Mouse (Mus musculus) neural tube, embryonic 15.5 days (tissue): ENCODE data around the gene Kansl1. TPM values are rescaled to one million over a fixed set of nuclear protein-coding genes. Genes with fewer than 3 reads are reported as not detected.

Source experiments
- ATAC-seq: fragments of 200-750 bp; cut with Nextera tagmentation; 2 replicates; pipeline ENCODE4 v1.8.0; 2017; ENCODE audit warnings: mild to moderate bottlenecking, moderate TSS enrichment, moderate library complexity; ENCODE audit not compliant: low FRiP score
- H3K27ac ChIP-seq: fragments of 300-500 bp; sonication (generic); replicated peaks from 2 replicates; pipeline ENCODE4 v1.5.1; 2015; ENCODE audit warnings: mild to moderate bottlenecking, inconsistent platforms
- H3K27me3 ChIP-seq: fragments of 300-500 bp; sonication (generic); replicated peaks from 2 replicates; pipeline ENCODE4 v1.6.1; 2015; ENCODE audit warnings: inconsistent platforms
- H3K36me3 ChIP-seq: fragments of 300-500 bp; sonication (generic); 2 replicates; pipeline ENCODE4 v1.6.1; 2015; ENCODE audit warnings: inconsistent platforms
- H3K4me1 ChIP-seq: fragments of 300-500 bp; sonication (generic); 2 replicates; pipeline ENCODE4 v1.6.1; 2015; ENCODE audit warnings: inconsistent platforms
- H3K4me2 ChIP-seq: fragments of 300-500 bp; sonication (generic); 2 replicates; pipeline ENCODE4 v1.6.1; 2015; ENCODE audit warnings: inconsistent platforms, mild to moderate bottlenecking, moderate library complexity
- H3K4me3 ChIP-seq: fragments of 300-500 bp; sonication (generic); replicated peaks from 2 replicates; pipeline ENCODE4 v1.5.1; 2015; ENCODE audit warnings: mild to moderate bottlenecking, inconsistent platforms
- H3K9ac ChIP-seq: fragments of 300-500 bp; sonication (generic); replicated peaks from 2 replicates; pipeline ENCODE4 v1.6.1; 2015; ENCODE audit warnings: mild to moderate bottlenecking, inconsistent platforms
- H3K9me3 ChIP-seq: fragments of 300-500 bp; sonication (generic); replicated peaks from 2 replicates; pipeline ENCODE4 v1.6.1; 2016; ENCODE audit warnings: inconsistent platforms
- WGBS: fragments of 180-500 bp; shearing (Covaris S2); methylation state at CpG from one replicate; pipeline ENCODE4 v1.1.7; 2015; ENCODE audit warnings: mixed read lengths; 5-methylcytosine and 5-hydroxymethylcytosine counted together
- polyA plus RNA-seq: library from polyadenylated mRNA; unstranded; fragments of >200 nt; fragmentation: Nextera tagmentation; extraction: Ambion mirVana; gene quantifications from 2 replicates; pipeline ENCODE4 v1.2.1, GENCODE M21; 2015

Gene Kansl1
- polyA plus RNA-seq, 1 experiment from 2014 or later = 23.3 TPM

DNA sequence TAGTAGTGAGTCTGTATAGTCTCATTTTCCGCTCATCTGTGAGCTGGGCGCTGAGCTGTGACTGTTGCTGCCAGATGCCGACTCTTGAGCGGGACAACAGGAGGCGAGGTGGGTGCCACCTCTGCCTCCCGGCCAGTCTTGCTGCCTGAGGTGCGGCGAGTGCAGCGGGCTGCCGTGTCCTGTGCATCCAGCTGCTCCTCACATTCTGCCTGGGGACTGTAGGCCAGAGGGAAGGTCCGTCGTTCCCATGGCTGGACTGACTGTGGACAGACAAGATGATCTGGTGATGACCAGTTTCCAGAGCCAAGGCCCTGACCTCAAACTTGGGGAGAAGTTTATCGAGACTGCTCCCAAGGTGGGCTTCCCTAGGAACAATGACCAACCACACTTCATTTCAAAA is 133.7 kb downstream of the Kansl1 start:
- H3K9ac ChIP-seq = no peak overlapping the region
- H3K9me3 ChIP-seq = no peaks in the 10 kb centered on the region
- no peaks in the 10 kb centered on the region for H3K4me1 ChIP-seq
- 86% methylated on average over 13 of the region's 13 CpGs for WGBS
- peaks cover 64% of the 10 kb centered on the region for H3K36me3 ChIP-seq
- no peaks in the 10 kb centered on the region for H3K27me3 ChIP-seq
- ATAC-seq = no peak
- H3K27ac ChIP-seq = no peak overlapping the region
- H3K4me3 ChIP-seq = no peak overlapping the region
- no peak overlapping the region for H3K4me2 ChIP-seq

DNA sequence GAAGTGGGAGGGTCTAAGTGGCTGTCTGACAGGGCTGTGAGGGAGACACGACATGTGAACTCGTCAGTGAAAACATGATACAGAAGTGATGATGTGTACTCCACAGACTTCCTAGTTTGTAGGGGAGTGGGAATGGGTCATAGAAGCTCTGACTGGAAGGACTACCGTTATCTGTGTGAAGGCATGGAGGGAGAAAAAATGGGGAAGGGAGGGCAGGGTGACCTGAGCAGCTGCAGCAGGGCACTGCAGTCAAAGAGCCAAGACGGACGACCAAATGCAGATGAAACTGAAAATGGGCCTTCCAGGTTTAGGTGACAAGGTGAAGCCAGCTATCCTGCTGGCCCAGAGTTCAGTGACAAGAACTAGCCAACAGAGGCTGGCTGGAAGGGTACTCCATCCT is 134.5 kb downstream of the Kansl1 start:
- no peak overlapping the region for H3K4me2 ChIP-seq
- H3K4me3 ChIP-seq = no peak overlapping the region
- H3K9ac ChIP-seq = no peak overlapping the region
- peaks cover 64% of the 10 kb centered on the region for H3K36me3 ChIP-seq
- H3K27me3 ChIP-seq = no peaks in the 10 kb centered on the region
- WGBS = 76% methylated on average over 5 of the region's 5 CpGs
- no peaks in the 10 kb centered on the region for H3K4me1 ChIP-seq
- H3K27ac ChIP-seq = peak overlapping the region; percentile 28; the same call in 1 of the 2 replicates
- ATAC-seq = no peak
- H3K9me3 ChIP-seq = no peaks in the 10 kb centered on the region

DNA sequence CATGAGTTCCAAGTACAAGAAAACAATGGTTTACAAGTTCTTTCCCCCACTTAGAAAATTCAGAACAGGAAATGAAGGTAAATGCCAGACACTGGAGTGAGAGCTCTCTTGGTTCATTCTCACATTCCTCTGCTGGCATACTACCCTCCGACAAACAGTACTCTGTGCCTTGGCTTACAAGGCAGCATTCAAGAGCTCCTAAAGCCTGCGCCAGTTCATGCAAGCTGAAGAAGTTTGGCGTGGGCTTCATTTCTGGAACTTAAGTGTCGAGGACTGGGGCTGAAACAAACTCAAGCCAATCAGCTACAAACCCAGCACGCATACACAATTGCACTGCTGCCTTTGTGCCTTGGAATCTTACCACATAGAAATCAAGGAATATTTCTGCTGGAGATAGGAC is 136.6 kb downstream of the Kansl1 start:
- ATAC-seq = no peak
- Histone ChIP-seq H3K36me3 (peaks cover 66% of the 10 kb centered on the region), H3K9me3 (no peaks in the 10 kb centered on the region), H3K9ac (no peak overlapping the region), H3K27me3 (no peaks in the 10 kb centered on the region), H3K4me1 (no peaks in the 10 kb centered on the region), H3K4me2 (no peak overlapping the region), H3K27ac (peak overlapping the region; percentile 33; the same call in 1 of the 2 replicates), H3K4me3 (no peak overlapping the region)
- WGBS = 83% methylated on average over 5 of the region's 5 CpGs

DNA sequence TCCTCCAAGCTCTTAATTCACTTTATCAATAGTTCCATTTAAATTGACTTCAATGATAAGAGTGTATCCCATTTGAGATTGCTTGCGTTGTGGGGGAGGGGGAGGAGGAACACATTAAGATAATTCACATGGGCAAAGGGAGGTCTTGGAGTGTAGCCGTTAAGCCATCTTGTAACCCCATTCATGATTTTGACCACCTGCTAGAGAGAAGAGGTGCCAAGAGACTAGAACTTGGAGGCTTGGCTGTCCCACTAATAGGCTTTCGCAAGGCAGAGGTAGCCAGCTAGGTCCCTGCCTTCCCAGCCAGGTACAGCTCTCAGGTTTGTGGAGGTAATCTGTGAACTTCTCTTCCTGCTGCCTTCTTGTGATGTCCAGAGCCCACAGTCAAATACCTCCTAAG is 137.5 kb downstream of the Kansl1 start:
- H3K27ac ChIP-seq = peak overlapping the region; percentile 14; the same call in 1 of the 2 replicates
- no peak for ATAC-seq
- H3K36me3 ChIP-seq = peaks cover 66% of the 10 kb centered on the region

DNA sequence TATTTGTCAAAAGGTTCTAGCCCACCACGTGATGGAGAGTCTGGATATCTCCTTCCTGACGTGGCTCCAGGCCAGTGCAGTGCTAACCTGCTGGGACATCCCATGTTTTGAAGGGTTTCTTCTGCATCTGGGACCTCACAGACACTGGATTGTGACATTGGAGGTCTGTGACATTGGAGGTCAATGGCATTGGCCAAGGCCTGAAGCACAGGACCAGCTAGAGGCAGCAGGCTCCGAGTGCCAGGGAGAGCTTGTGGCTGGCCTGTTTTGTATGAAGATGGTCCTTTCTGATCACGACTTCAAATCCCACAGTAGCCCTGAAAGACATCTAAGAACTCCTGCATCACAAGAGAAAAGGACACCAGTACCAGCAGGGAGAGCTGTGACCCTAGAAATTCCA is 138.5 kb downstream of the Kansl1 start:
- H3K27ac ChIP-seq = peak overlapping the region; percentile 18; the same call in 1 of the 2 replicates
- no peaks in the 10 kb centered on the region for H3K27me3 ChIP-seq
- H3K9me3 ChIP-seq = no peaks in the 10 kb centered on the region
- H3K4me3 ChIP-seq = no peak overlapping the region
- no peaks in the 10 kb centered on the region for H3K4me1 ChIP-seq
- 77% methylated on average over 4 of the region's 4 CpGs for WGBS
- no peak overlapping the region for H3K4me2 ChIP-seq
- H3K9ac ChIP-seq = no peak overlapping the region
- peaks cover 63% of the 10 kb centered on the region for H3K36me3 ChIP-seq
- no peak for ATAC-seq

More for the DNA sequence above, 137.5 kb downstream of the Kansl1 start:
- Histone ChIP-seq H3K9ac (no peak overlapping the region), H3K4me1 (no peaks in the 10 kb centered on the region), H3K27me3 (no peaks in the 10 kb centered on the region), H3K9me3 (no peaks in the 10 kb centered on the region), H3K4me3 (no peak overlapping the region), H3K4me2 (no peak overlapping the region)
- 81% methylated on average over 3 of the region's 3 CpGs for WGBS

DNA sequence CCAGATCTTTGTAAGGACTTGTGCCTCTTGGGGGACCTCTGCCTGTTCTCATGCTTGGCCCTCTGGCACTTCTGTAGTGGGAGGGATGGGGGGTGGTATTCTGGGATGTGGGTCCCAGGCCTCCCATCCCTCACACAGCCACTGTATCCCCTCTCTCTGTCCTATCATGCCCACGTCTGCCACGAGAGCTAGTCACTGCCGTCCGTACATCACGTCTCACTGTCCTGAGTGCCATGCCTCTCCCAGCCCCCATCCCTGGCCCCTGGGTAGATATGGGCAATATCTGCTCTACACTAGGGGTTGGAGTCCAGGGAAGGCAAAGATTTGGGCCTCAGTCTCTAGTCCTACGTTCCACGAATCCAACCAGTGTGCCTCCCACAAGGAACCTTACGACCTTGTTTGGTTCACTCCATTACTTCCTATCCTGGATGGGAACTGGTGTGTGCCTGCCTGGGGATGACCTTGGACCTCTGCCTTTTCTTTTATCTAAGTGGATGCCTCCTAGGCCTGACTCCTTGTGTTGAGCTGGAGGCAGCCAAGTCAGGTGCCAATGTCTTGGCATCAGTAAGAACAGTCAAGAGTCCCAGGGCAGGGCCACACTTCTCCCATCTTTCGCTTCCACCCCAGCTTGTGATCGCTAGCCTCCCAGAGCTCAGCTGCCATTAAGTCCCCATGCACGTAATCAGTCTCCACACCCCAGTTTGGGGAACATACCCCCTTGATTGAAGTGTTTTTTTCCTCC is 139.3 kb downstream of the Kansl1 start:
- no peak overlapping the region for H3K4me3 ChIP-seq
- H3K9me3 ChIP-seq = no peaks in the 10 kb centered on the region
- no peak for ATAC-seq
- peaks cover 56% of the 10 kb centered on the region for H3K36me3 ChIP-seq
- H3K4me1 ChIP-seq = no peaks in the 10 kb centered on the region
- H3K27ac ChIP-seq = no peak overlapping the region
- WGBS = 85% methylated on average over 11 of the region's 11 CpGs
- H3K4me2 ChIP-seq = no peak overlapping the region
- H3K27me3 ChIP-seq = no peaks in the 10 kb centered on the region
- no peak overlapping the region for H3K9ac ChIP-seq

DNA sequence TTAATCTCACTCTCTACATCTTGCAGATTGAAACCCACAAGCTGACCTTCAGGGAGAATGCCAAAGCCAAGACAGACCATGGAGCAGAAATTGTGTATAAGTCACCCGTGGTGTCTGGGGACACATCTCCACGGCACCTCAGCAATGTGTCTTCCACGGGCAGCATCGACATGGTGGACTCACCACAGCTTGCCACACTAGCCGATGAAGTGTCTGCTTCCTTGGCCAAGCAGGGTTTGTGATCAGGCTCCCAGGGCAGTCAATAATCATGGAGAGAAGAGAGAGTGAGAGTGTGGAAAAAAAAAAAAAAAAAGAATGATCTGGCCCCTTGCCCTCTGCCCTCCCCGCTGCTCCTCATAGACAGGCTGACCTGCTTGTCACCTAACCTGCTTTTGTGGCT is 140.7 kb downstream of the Kansl1 start:
- no peaks in the 10 kb centered on the region for H3K27me3 ChIP-seq
- H3K36me3 ChIP-seq = peaks cover 52% of the 10 kb centered on the region
- H3K4me3 ChIP-seq = no peak overlapping the region
- H3K4me2 ChIP-seq = no peak overlapping the region
- WGBS = 87% methylated on average over 6 of the region's 6 CpGs
- no peak overlapping the region for H3K9ac ChIP-seq
- no peaks in the 10 kb centered on the region for H3K9me3 ChIP-seq
- no peaks in the 10 kb centered on the region for H3K4me1 ChIP-seq
- no peak for ATAC-seq
- no peak overlapping the region for H3K27ac ChIP-seq

DNA sequence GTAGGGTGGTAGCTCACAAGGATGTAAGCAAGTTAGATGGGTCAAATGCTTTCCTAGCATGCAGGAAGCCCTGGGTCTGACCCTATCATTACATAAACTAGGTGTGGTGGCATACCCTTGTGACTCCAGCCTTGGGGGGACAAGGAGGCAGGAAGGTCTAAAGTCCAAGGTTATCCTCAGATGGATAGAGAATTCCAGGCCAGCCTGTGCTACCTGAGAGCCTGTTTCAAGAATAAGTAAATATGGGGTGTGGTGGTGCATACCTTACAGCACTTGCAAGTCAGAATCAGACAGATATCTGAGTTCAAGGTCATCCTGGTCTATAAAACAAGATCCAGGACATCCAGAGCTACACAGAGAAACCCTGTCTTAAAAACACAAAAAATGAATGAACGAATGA is 141.2 kb downstream of the Kansl1 start:
- no peaks in the 10 kb centered on the region for H3K9me3 ChIP-seq
- H3K27ac ChIP-seq = no peak overlapping the region
- no peak overlapping the region for H3K4me3 ChIP-seq
- no peak overlapping the region for H3K4me2 ChIP-seq
- no peaks in the 10 kb centered on the region for H3K27me3 ChIP-seq
- 95% methylated on average over 1 of the region's 1 CpGs for WGBS
- H3K9ac ChIP-seq = no peak overlapping the region
- ATAC-seq = no peak
- H3K4me1 ChIP-seq = no peaks in the 10 kb centered on the region
- H3K36me3 ChIP-seq = peaks cover 57% of the 10 kb centered on the region

DNA sequence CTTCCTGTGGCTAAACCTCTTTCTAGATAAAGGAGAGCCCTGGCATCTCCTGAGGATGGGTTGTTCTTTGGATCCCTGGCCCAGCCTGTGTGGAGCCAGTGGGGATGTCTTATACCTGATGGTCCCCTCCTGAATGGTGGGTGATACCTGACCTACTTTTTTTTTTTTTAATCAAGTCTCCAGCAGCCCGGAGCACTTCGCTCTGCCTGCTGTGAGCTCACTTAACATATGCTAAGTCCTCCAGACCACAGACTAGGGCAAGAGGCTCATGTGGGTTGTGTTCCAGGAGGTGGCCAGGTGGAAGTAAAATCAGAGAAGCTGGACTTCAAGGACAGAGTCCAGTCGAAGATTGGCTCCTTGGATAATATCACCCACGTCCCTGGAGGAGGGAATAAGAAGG is 146.5 kb downstream of the Kansl1 start:
- Histone ChIP-seq H3K4me1 (peaks cover 15% of the 10 kb centered on the region), H3K4me2 (no peak overlapping the region), H3K9ac (no peak overlapping the region), H3K9me3 (no peaks in the 10 kb centered on the region), H3K27ac (no peak overlapping the region), H3K4me3 (no peak overlapping the region), H3K36me3 (peaks cover 36% of the 10 kb centered on the region), H3K27me3 (no peaks in the 10 kb centered on the region)
- 42% methylated on average over 4 of the region's 4 CpGs for WGBS
- no peak for ATAC-seq

DNA sequence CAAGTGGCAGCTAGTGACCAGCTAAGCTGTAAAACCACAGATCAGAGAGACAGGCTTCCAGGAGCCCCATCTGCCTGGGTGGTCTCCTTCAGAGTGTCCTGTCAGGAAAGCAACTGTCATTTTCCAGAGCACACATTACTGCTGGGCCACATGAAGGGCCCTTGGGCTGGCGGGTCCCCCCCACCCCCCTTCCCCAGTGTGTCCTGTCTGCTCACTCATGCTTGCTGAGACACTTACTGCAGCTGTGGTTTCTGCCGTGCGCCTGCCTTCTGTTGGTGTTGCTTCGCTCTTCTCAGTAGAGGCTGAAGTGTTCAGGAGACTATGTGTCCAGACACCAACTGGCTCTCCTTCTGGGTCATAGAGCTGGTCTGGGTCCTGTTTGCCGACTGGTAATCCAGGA is 148.2 kb downstream of the Kansl1 start:
- no peaks in the 10 kb centered on the region for H3K27me3 ChIP-seq
- ATAC-seq = no peak
- no peak overlapping the region for H3K4me3 ChIP-seq
- WGBS = 63% methylated on average over 5 of the region's 5 CpGs
- H3K4me2 ChIP-seq = no peak overlapping the region
- H3K9me3 ChIP-seq = no peaks in the 10 kb centered on the region
- peaks cover 15% of the 10 kb centered on the region for H3K4me1 ChIP-seq
- H3K27ac ChIP-seq = no peak overlapping the region
- no peak overlapping the region for H3K9ac ChIP-seq
- peaks cover 31% of the 10 kb centered on the region for H3K36me3 ChIP-seq

DNA sequence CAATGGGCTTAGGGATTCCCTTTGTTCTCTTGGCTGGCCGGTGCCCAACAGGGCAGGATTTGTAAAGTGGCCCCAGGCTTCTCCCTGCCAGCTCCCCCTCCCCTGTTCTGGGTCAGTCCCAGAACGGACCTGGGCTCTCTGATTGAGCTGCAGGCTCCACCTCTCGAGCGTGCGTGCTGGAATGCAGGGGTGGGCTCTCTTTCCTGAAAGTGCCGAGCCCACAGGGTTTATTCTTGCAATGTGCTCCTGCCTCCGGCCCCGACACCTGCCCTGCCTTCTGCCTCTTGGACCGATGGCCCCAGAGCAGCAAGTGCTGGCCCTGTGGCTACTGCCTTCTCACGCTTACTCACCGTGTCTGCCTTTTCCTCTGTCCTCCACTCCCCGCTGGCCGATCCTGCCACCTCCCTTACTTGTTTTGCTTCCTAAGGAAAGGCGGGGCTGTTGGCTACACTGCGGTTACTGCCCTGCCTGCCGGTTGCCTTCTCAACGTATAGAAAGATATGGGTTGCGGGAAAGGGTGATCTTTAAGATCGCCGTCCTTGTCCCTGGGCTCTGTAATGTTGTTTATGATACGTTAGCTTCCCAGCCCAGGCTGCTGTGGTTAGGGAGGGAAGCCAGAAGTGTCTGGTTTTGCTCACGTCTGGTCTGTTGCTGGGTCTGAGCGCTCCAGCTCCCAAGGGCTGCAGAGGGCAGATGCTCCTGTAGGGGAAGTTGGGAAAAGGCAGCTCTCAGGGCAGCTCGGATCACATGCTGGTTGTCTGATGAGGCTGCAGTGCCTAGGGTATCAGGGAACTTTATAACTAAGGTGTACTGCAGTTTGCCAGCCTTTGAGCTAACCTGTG is 149.5 kb downstream of the Kansl1 start:
- H3K9me3 ChIP-seq = no peaks in the 10 kb centered on the region
- H3K4me2 ChIP-seq = peak overlapping the region; percentile 60
- 2% methylated on average over 24 of the region's 24 CpGs for WGBS
- H3K27me3 ChIP-seq = no peaks in the 10 kb centered on the region
- peak; percentile 45 for ATAC-seq
- H3K9ac ChIP-seq = no peak overlapping the region; the same call in 1 of the 2 replicates
- H3K27ac ChIP-seq = peak overlapping the region; percentile 73
- H3K36me3 ChIP-seq = peaks cover 28% of the 10 kb centered on the region
- peaks cover 15% of the 10 kb centered on the region for H3K4me1 ChIP-seq
- peak overlapping the region; percentile 31 for H3K4me3 ChIP-seq

DNA sequence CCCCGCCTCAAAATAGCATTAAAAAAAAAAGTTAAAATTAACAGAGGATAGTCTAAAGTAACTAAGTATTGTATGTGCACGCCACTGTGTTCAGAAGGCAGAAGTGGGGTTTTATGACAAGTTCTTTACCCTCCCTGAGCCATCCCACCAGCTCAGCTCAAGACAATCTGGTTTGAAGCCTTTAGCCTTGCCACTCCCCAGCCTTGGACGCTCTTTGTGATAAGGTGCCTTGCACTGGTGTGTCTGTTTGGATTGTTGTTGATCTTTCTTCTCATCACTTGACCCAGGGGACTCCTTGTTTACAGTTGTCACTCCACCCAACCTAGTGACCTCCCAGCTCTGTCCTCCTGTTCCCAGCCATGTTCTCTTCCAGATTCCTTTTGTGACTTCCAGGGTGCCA is 151.0 kb downstream of the Kansl1 start:
- Histone ChIP-seq H3K4me1 (peaks cover 15% of the 10 kb centered on the region), H3K4me3 (no peak overlapping the region), H3K9ac (no peak overlapping the region), H3K36me3 (peaks cover 37% of the 10 kb centered on the region), H3K27me3 (no peaks in the 10 kb centered on the region), H3K9me3 (no peaks in the 10 kb centered on the region), H3K4me2 (no peak overlapping the region), H3K27ac (no peak overlapping the region)
- ATAC-seq = no peak
- WGBS = 91% methylated on average over 3 of the region's 3 CpGs
